Mouse (Mus musculus): ENCODE results near the gene Fam83g. TPM values are rescaled to one million over a fixed set of nuclear protein-coding genes. Genes with fewer than 3 reads are reported as not detected.
A peak's percentile ranks its signal among the peaks of the same experiment; 100 is the strongest.

Gene Fam83g
- polyA plus RNA-seq, 1 experiment from 2014 or later = 2.1 TPM

GRCm38 (mm10) chr11:61647956-61648748, 35.7 kb upstream of the Fam83g start:
- 62% methylated on average over 6 of the region's 6 CpGs for WGBS
- TF ChIP-seq CTCF (IDR thresholded peaks at IDR 0.05; ENCODE audit: low read depth) = no peak
- Histone ChIP-seq H3K27me3 (ENCODE audit: insufficient read depth, low read length) (no peaks in the 10 kb centered on the region), H3K4me1 (ENCODE audit: insufficient read depth) (peaks cover 3% of the 10 kb centered on the region), H3K9me3 (ENCODE audit: low read depth, low read length) (no peaks in the 10 kb centered on the region), H3K4me2 (no peak overlapping the region), H3K9ac (no peak overlapping the region), H3K36me3 (ENCODE audit: insufficient read depth) (no peaks in the 10 kb centered on the region), H3K4me3 (ENCODE audit: low read depth, low read length) (no peak overlapping the region), H3K27ac (ENCODE audit: low read depth) (no peak overlapping the region)
- ATAC-seq (ENCODE audit: insufficient read depth) (no peak), DNase-seq (peak; percentile 21)

- H3K27me3 ChIP-seq (ENCODE audit: insufficient read depth, low read length) = no peaks in the 10 kb centered on the region
These were observed 35.2 kb upstream of the Fam83g start for GRCm38 (mm10) chr11:61648749-61649115.

GRCm38 (mm10) chr11:61649163-61649580, 34.7 kb upstream of the Fam83g start:
- peaks cover 3% of the 10 kb centered on the region for H3K4me1 ChIP-seq (ENCODE audit: insufficient read depth)
- H3K9me3 ChIP-seq (ENCODE audit: low read depth, low read length) = no peaks in the 10 kb centered on the region
- DNase-seq = no peak
- no peak overlapping the region for H3K4me3 ChIP-seq (ENCODE audit: low read depth, low read length)
- 87% methylated on average over 5 of the region's 5 CpGs for WGBS
- TF ChIP-seq CTCF (IDR thresholded peaks at IDR 0.05; ENCODE audit: low read depth) = no peak
- ATAC-seq (ENCODE audit: insufficient read depth) = no peak
- no peak overlapping the region for H3K4me2 ChIP-seq
- H3K36me3 ChIP-seq (ENCODE audit: insufficient read depth) = no peaks in the 10 kb centered on the region
- H3K27ac ChIP-seq (ENCODE audit: low read depth) = no peak overlapping the region
- H3K27me3 ChIP-seq (ENCODE audit: insufficient read depth, low read length) = no peaks in the 10 kb centered on the region
- H3K9ac ChIP-seq = no peak overlapping the region

More at GRCm38 (mm10) chr11:61648749-61649115, 35.2 kb upstream of the Fam83g start:
- Histone ChIP-seq H3K4me3 (ENCODE audit: low read depth, low read length) (no peak overlapping the region), H3K9me3 (ENCODE audit: low read depth, low read length) (no peaks in the 10 kb centered on the region), H3K9ac (no peak overlapping the region), H3K4me2 (no peak overlapping the region), H3K4me1 (ENCODE audit: insufficient read depth) (peaks cover 3% of the 10 kb centered on the region), H3K27ac (ENCODE audit: low read depth) (no peak overlapping the region), H3K36me3 (ENCODE audit: insufficient read depth) (no peaks in the 10 kb centered on the region)
- no peak for TF ChIP-seq CTCF (IDR thresholded peaks at IDR 0.05; ENCODE audit: low read depth)
- DNase-seq (no peak), ATAC-seq (ENCODE audit: insufficient read depth) (no peak)
- 77% methylated on average over 7 of the region's 7 CpGs for WGBS

GRCm38 (mm10) chr11:61649626-61650025, 34.3 kb upstream of the Fam83g start:
- 73% methylated on average over 4 of the region's 4 CpGs for WGBS
- DNase-seq (no peak), ATAC-seq (ENCODE audit: insufficient read depth) (no peak)
- H3K4me2 ChIP-seq = no peak overlapping the region
- H3K4me1 ChIP-seq (ENCODE audit: insufficient read depth) = peaks cover 3% of the 10 kb centered on the region
- H3K4me3 ChIP-seq (ENCODE audit: low read depth, low read length) = no peak overlapping the region
- no peak for TF ChIP-seq CTCF (IDR thresholded peaks at IDR 0.05; ENCODE audit: low read depth)
- no peaks in the 10 kb centered on the region for H3K27me3 ChIP-seq (ENCODE audit: insufficient read depth, low read length)
- H3K9ac ChIP-seq = no peak overlapping the region
- no peaks in the 10 kb centered on the region for H3K9me3 ChIP-seq (ENCODE audit: low read depth, low read length)
- no peaks in the 10 kb centered on the region for H3K36me3 ChIP-seq (ENCODE audit: insufficient read depth)
- no peak overlapping the region for H3K27ac ChIP-seq (ENCODE audit: low read depth)

GRCm38 (mm10) chr11:61650470-61651265, 33.2 kb upstream of the Fam83g start:
- 80% methylated on average over 9 of the region's 9 CpGs for WGBS
- Histone ChIP-seq H3K27me3 (ENCODE audit: insufficient read depth, low read length) (no peaks in the 10 kb centered on the region), H3K27ac (ENCODE audit: low read depth) (no peak overlapping the region), H3K9me3 (ENCODE audit: low read depth, low read length) (no peaks in the 10 kb centered on the region), H3K36me3 (ENCODE audit: insufficient read depth) (no peaks in the 10 kb centered on the region), H3K4me3 (ENCODE audit: low read depth, low read length) (no peak overlapping the region), H3K9ac (no peak overlapping the region), H3K4me1 (ENCODE audit: insufficient read depth) (no peaks in the 10 kb centered on the region), H3K4me2 (no peak overlapping the region)
- DNase-seq (no peak), ATAC-seq (ENCODE audit: insufficient read depth) (no peak)
- no peak for TF ChIP-seq CTCF (IDR thresholded peaks at IDR 0.05; ENCODE audit: low read depth)

- Histone ChIP-seq H3K4me1 (ENCODE audit: insufficient read depth) (no peaks in the 10 kb centered on the region), H3K36me3 (ENCODE audit: insufficient read depth) (no peaks in the 10 kb centered on the region), H3K4me2 (no peak overlapping the region), H3K9ac (no peak overlapping the region), H3K27me3 (ENCODE audit: insufficient read depth, low read length) (no peaks in the 10 kb centered on the region), H3K27ac (ENCODE audit: low read depth) (no peak overlapping the region), H3K4me3 (ENCODE audit: low read depth, low read length) (no peak overlapping the region), H3K9me3 (ENCODE audit: low read depth, low read length) (no peaks in the 10 kb centered on the region)
- no peak for DNase-seq
- TF ChIP-seq CTCF (IDR thresholded peaks at IDR 0.05; ENCODE audit: low read depth) = no peak
- ATAC-seq (ENCODE audit: insufficient read depth) = no peak
- WGBS = 90% methylated on average over 5 of the region's 5 CpGs
These were observed 31.7 kb upstream of the Fam83g start for GRCm38 (mm10) chr11:61652216-61652615.
